Mouse (Mus musculus): ENCODE measurements around the gene Sypl. TPM values are rescaled to one million over a fixed set of nuclear protein-coding genes. Genes with fewer than 3 reads are reported as not detected.

The Sypl gene
- 81.8 TPM for polyA plus RNA-seq (2017; shearing (Covaris generic))

GRCm38 (mm10) chr12:32953596-32954215 lies at the start of gene Sypl:
TSS of gene Sypl (plus strand) at chr12:32953891.

Other genes with a start within 250 kb of the Sypl start
- 25.7 TPM for gene Nampt, start 134.3 kb upstream of the Sypl start, polyA plus RNA-seq (2017; shearing (Covaris generic))
- 0.96 TPM for gene Cdhr3, start 139.0 kb downstream of the Sypl start, polyA plus RNA-seq (2017; shearing (Covaris generic))
- 113 TPM for gene Atxn7l1, start 193.8 kb downstream of the Sypl start, polyA plus RNA-seq (2017; shearing (Covaris generic))

Data from inflammation-experienced regulatory T-cells, adult 16 weeks (primary cell).